Mouse (Mus musculus): ENCODE data around the gene Hoxc6. TPM values are rescaled to one million over a fixed set of nuclear protein-coding genes. Genes with fewer than 3 reads are reported as not detected.

The Hoxc6 gene
- 11.7 and 12.7 TPM in 2 replicates for polyA plus RNA-seq (2012)

DNA sequence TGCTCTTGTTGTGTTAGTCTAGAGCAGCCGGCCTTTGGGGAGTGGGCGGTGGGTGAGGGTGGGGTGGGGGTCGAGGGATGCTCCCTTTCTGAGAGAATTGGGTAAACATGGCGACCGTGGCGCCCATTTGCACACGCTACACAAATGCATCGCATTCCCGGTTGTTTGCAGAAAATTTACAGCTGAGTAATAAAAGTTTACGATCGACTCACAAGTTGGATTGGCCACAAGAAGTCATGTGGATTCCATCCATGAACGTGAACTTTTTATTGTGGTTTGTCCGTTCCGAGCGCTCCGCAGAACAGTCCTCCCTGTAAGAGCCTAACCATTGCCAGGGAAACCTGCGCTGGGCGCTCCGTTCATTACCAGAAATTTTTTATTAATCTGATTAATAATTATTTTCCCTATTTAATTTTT, at the start of gene Hoxc6:
Gene Hoxc6, plus strand, starts transcription at position 319 of the 417 bp plus-strand sequence.
- no peak for TF ChIP-seq GATA1 (IDR thresholded peaks at IDR 0.05; ENCODE audit: low read length)

GRCm38 (mm10) chr15:102948842-102949241, 49.2 kb upstream of the Hoxc6 start:
- TF ChIP-seq GATA1 (IDR thresholded peaks at IDR 0.05; ENCODE audit: low read length) = no peak

- TF ChIP-seq GATA1 (IDR thresholded peaks at IDR 0.05; ENCODE audit: low read length) = no peak
These were observed 48.4 kb upstream of the Hoxc6 start for GRCm38 (mm10) chr15:102949696-102950095.

- no peak for TF ChIP-seq GATA1 (IDR thresholded peaks at IDR 0.05; ENCODE audit: low read length)
These were observed 47.2 kb upstream of the Hoxc6 start for GRCm38 (mm10) chr15:102950877-102951276.

- no peak for TF ChIP-seq GATA1 (IDR thresholded peaks at IDR 0.05; ENCODE audit: low read length)
These were observed 44.5 kb upstream of the Hoxc6 start for GRCm38 (mm10) chr15:102953561-102953960.

GRCm38 (mm10) chr15:102954192-102955006, 43.7 kb upstream of the Hoxc6 start, which contains the start of gene Hoxc11:
TSS of gene Hoxc11 (plus strand) at chr15:102954427.
- TF ChIP-seq GATA1 (IDR thresholded peaks at IDR 0.05; ENCODE audit: low read length) = no peak

- no peak for TF ChIP-seq GATA1 (IDR thresholded peaks at IDR 0.05; ENCODE audit: low read length)
These were observed 43.1 kb upstream of the Hoxc6 start for GRCm38 (mm10) chr15:102955007-102955382.

DNA sequence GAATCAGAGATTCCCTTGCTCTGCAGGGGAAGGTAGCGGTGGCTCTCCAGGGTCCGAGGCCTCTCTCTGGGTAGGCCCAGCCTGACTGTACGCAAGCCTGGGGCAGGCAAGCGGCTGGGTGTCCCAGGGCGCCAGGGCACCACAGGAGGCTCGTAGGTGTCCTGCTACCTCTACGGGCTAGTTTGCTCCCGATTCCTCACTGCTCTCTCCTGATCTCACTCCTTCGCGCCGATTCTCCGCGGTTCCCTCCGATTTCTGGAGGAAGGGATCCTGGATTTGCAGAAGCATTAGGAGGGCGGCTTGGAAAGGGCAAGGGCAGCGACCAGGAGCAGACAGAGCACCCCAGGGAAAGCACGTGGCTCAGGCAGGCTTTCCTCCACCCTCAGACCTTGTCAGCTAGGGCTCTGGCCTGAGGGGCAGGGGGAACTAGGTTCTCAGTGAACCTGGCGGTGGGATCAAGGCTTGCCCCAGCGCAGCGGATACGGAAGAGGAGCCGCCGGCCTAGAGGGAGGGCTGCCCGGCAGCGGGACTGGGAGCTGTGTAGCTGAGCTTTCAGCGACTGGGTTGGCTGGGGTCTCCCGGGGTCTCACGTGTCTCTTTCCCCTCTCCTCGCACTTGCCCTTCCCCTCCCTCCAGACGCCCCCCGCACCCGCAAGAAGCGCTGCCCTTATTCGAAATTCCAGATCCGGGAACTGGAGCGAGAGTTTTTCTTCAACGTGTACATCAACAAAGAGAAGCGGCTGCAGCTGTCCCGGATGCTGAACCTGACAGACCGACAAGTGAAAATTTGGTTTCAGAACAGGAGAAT, 42.0 kb upstream of the Hoxc6 start:
- no peak for TF ChIP-seq GATA1 (IDR thresholded peaks at IDR 0.05; ENCODE audit: low read length)

GRCm38 (mm10) chr15:102956906-102957305, 41.2 kb upstream of the Hoxc6 start:
- no peak for TF ChIP-seq GATA1 (IDR thresholded peaks at IDR 0.05; ENCODE audit: low read length)

DNA sequence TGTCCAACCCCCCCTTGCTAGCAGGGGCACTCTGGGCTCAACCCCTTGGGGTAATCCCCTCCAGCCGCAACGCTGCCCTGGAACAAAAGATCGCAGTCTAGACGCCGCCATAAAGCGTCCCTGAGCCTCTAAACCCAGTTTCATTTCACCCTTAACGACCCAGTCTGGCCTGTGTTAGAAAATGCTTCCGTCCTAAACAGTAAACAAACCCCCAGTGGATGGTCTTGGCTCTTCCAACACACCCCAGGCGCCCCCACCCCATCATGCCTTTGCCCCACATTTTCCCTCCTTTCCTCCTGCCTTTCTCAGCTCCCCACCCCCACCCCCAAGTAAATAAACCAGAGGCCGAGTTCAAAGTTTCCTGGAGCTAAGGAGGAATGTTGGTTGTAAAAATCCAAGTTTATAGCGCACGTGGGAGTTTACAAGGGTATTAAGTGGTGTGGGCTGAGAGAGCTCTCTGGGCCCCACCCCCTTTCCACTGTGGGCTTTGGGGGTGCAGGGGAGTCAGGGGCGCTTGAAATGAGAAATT, 38.3 kb upstream of the Hoxc6 start:
- no peak for TF ChIP-seq GATA1 (IDR thresholded peaks at IDR 0.05; ENCODE audit: low read length)

- no peak for TF ChIP-seq GATA1 (IDR thresholded peaks at IDR 0.05; ENCODE audit: low read length)
These were observed 36.3 kb upstream of the Hoxc6 start for GRCm38 (mm10) chr15:102961728-102962127.

DNA sequence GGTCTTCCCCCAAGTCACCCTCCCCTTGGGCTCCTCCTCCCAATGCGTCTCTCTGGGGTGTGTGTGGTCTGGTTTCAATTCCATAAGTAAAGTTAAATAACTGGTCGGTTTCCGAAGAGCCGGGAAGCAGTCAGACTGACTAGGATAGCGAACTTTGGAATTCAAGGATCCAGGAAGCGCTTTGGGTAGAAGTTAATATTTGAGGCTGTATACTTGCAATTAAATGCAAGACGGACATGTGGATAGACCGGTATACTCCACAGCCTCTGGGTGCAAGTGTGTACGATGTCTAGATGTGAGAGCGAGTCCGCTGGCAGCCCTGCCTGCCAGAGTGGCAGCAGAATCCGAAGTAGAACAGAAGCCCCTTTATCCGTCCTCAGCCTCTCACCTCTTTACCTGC, 35.6 kb upstream of the Hoxc6 start:
- TF ChIP-seq GATA1 (IDR thresholded peaks at IDR 0.05; ENCODE audit: low read length) = no peak

GRCm38 (mm10) chr15:102963259-102963658, 34.8 kb upstream of the Hoxc6 start:
- TF ChIP-seq GATA1 (IDR thresholded peaks at IDR 0.05; ENCODE audit: low read length) = no peak

- no peak for TF ChIP-seq GATA1 (IDR thresholded peaks at IDR 0.05; ENCODE audit: low read length)
These were observed 34.1 kb upstream of the Hoxc6 start for GRCm38 (mm10) chr15:102963671-102964640.

All from G1E-ER4 (cell line).